Mouse (Mus musculus) CH12.LX (cell line): ENCODE data around the gene Aff3. TPM values are rescaled to one million over a fixed set of nuclear protein-coding genes. Genes with fewer than 3 reads are reported as not detected.

Experiments used
- DNase-seq: peaks from one replicate; pipeline ENCODE4 v3.0.0-alpha.2; 2013; ENCODE audit errors: extremely low read depth
- H3K27ac ChIP-seq: 2 replicates; pipeline ENCODE4 v1.5.1; 2012; ENCODE audit warnings: low read depth, mild to moderate bottlenecking, control low read depth, moderate library complexity; ENCODE audit not compliant: insufficient read depth
- H3K27me3 ChIP-seq: replicated peaks from 2 replicates; pipeline ENCODE3; 2012; ENCODE audit warnings: inconsistent platforms
- H3K36me3 ChIP-seq, 2 experiments: replicated peaks in 1 of 2; 2 replicates each; pipeline versions ENCODE3 to v1.6.1; 2012; ENCODE audit warnings: inconsistent platforms in 1 of 2, low read length in 1 of 2, mild to moderate bottlenecking in 1 of 2, mixed read lengths in 1 of 2, moderate library complexity in 1 of 2; ENCODE audit not compliant: control insufficient read depth in 1 of 2, insufficient read depth in 1 of 2
- H3K4me1 ChIP-seq, 2 experiments: 2 replicates each; pipeline ENCODE4 v1.6.1; 2012; ENCODE audit warnings: inconsistent platforms in 1 of 2, moderate library complexity in 1 of 2; ENCODE audit not compliant: insufficient read depth in 2 of 2, control insufficient read depth in 1 of 2
- H3K4me2 ChIP-seq: 2 replicates; pipeline ENCODE4 v1.6.1; 2012; ENCODE audit warnings: low read depth, mild to moderate bottlenecking, control low read depth; ENCODE audit not compliant: poor library complexity, insufficient read depth, severe bottlenecking
- H3K4me3 ChIP-seq, 3 experiments: fragments of 150-350 bp in 1 of 3; sonication (generic) in 1 of 3; replicated peaks in 1 of 3; 2 replicates each; pipeline versions ENCODE3 to v1.5.1; 2011 to 2012; ENCODE audit warnings: low read depth in 2 of 3, low read length in 2 of 3, mild to moderate bottlenecking in 2 of 3, moderate library complexity in 2 of 3, control low read depth in 1 of 3, improper control_type of control experiment in 1 of 3, inconsistent platforms in 1 of 3, mixed read lengths in 1 of 3; ENCODE audit not compliant: poor library complexity in 1 of 3
- H3K79me2 ChIP-seq: replicated peaks from 2 replicates; pipeline ENCODE4 v1.6.1; 2012; ENCODE audit warnings: mild to moderate bottlenecking, moderate library complexity; ENCODE audit not compliant: control insufficient read depth, poor library complexity, insufficient read depth, severe bottlenecking; ENCODE audit errors: extremely low read depth
- H3K9ac ChIP-seq: 2 replicates; pipeline ENCODE4 v1.6.1; 2012; ENCODE audit warnings: low read depth, mild to moderate bottlenecking, control low read depth, moderate library complexity; ENCODE audit not compliant: insufficient read depth
- H3K9me3 ChIP-seq: replicated peaks from 2 replicates; pipeline ENCODE3; 2012; ENCODE audit warnings: low read length, inconsistent platforms, mixed read lengths
- BHLHE40 ChIP-seq: IDR thresholded peaks from 2 replicates; pipeline ENCODE4 v1.6.1; 2011; ENCODE audit warnings: mild to moderate bottlenecking, low read depth, low read length, improper control_type of control experiment
- CHD1 ChIP-seq: IDR thresholded peaks from 2 replicates; pipeline ENCODE4 v1.6.1; 2012; ENCODE audit warnings: low read depth, low read length, improper control_type of control experiment, inconsistent platforms
- CHD2 ChIP-seq: IDR thresholded peaks from 2 replicates; pipeline ENCODE4 v1.6.1; 2011; ENCODE audit warnings: low read length, improper control_type of control experiment
- CTCF ChIP-seq, 2 experiments: IDR thresholded peaks in 1 of 2; conservative IDR thresholded peaks in 1 of 2; 2 replicates each; pipeline ENCODE4 v1.5.1; 2011 to 2012; ENCODE audit warnings: low read depth in 2 of 2, low read length in 2 of 2, improper control_type of control experiment in 1 of 2, inconsistent platforms in 1 of 2, mild to moderate bottlenecking in 1 of 2, moderate library complexity in 1 of 2
- ELF1 ChIP-seq: IDR thresholded peaks from 2 replicates; pipeline ENCODE4 v1.6.1; 2014; ENCODE audit warnings: low read depth, mild to moderate bottlenecking, inconsistent platforms, low read length, improper control_type of control experiment
- EP300 ChIP-seq: IDR thresholded peaks from 2 replicates; pipeline ENCODE4 v1.6.1; 2011; ENCODE audit warnings: low read length, improper control_type of control experiment
- ETS1 ChIP-seq: conservative IDR thresholded peaks from 2 replicates; pipeline ENCODE4 v1.6.1; 2012; ENCODE audit warnings: low read depth, mild to moderate bottlenecking, inconsistent platforms, low read length, improper control_type of control experiment, moderate library complexity
- GABPA ChIP-seq: IDR thresholded peaks from 2 replicates; pipeline ENCODE4 v1.6.1; 2012; ENCODE audit warnings: low read depth, low read length, improper control_type of control experiment, inconsistent platforms; ENCODE audit not compliant: insufficient replicate concordance
- IRF4 ChIP-seq: IDR thresholded peaks from 2 replicates; pipeline ENCODE4 v1.6.1; 2014; ENCODE audit warnings: low read depth, mild to moderate bottlenecking, inconsistent platforms, low read length, improper control_type of control experiment
- JUN ChIP-seq: IDR thresholded peaks from 2 replicates; pipeline ENCODE4 v1.6.1; 2011; ENCODE audit warnings: low read depth, mild to moderate bottlenecking, low read length, improper control_type of control experiment, moderate library complexity; ENCODE audit not compliant: insufficient read depth
- MXI1 ChIP-seq: IDR thresholded peaks from 2 replicates; pipeline ENCODE4 v1.6.1; 2011; ENCODE audit warnings: mild to moderate bottlenecking, low read depth, low read length, improper control_type of control experiment
- MYC ChIP-seq: IDR thresholded peaks from 2 replicates; pipeline ENCODE4 v1.6.1; 2011; ENCODE audit warnings: low read depth, mild to moderate bottlenecking, improper control_type of control experiment, low read length
- PAX5 ChIP-seq: IDR thresholded peaks from 2 replicates; pipeline ENCODE4 v1.6.1; 2012; ENCODE audit warnings: low read length, inconsistent platforms, mixed read lengths
- POLR2A ChIP-seq: IDR thresholded peaks from 2 replicates; pipeline ENCODE4 v1.6.1; 2011; ENCODE audit warnings: low read depth, mild to moderate bottlenecking, improper control_type of control experiment, low read length
- RCOR1 ChIP-seq: conservative IDR thresholded peaks from 2 replicates; pipeline ENCODE4 v1.6.1; 2012; ENCODE audit warnings: low read depth, mild to moderate bottlenecking, inconsistent platforms, low read length, improper control_type of control experiment
- SIN3A ChIP-seq: IDR thresholded peaks from 2 replicates; pipeline ENCODE4 v1.6.1; 2012; ENCODE audit warnings: low read length, improper control_type of control experiment, inconsistent platforms
- SMC3 ChIP-seq: IDR thresholded peaks from 2 replicates; pipeline ENCODE4 v1.6.1; 2011; ENCODE audit warnings: low read depth, low read length, improper control_type of control experiment
- TCF12 ChIP-seq: IDR thresholded peaks from 2 replicates; pipeline ENCODE4 v1.6.1; 2014; ENCODE audit warnings: low read depth, mild to moderate bottlenecking, inconsistent platforms, low read length, improper control_type of control experiment
- UBTF ChIP-seq: IDR thresholded peaks from 2 replicates; pipeline ENCODE4 v1.6.1; 2012; ENCODE audit warnings: low read depth, mild to moderate bottlenecking, inconsistent platforms, low read length, improper control_type of control experiment, moderate library complexity
- USF1 ChIP-seq: IDR thresholded peaks from 2 replicates; pipeline ENCODE4 v1.6.1; 2014; ENCODE audit warnings: low read depth, mild to moderate bottlenecking, inconsistent platforms, low read length, improper control_type of control experiment
- USF2 ChIP-seq: conservative IDR thresholded peaks from 2 replicates; pipeline ENCODE4 v1.6.1; 2011; ENCODE audit warnings: low read depth, low read length, improper control_type of control experiment
- dilution Hi-C: fragments of 300-500 bp; cut with MboI; formaldehyde crosslinking; loops from 2 replicates; pipeline ENCODE4 v1.14.3; 2020; ENCODE audit warnings: low sequenced_read_pairs; ENCODE audit not compliant: extremely low pct_unique_long_range_greater_than_20kb, extremely low pct_ligation_motif_present
- in situ Hi-C: fragments of 300-500 bp; cut with MboI; formaldehyde crosslinking; loops from 3 replicates; pipeline ENCODE4 v1.14.3; 2019; ENCODE audit warnings: low sequenced_read_pairs, low pct_ligation_motif_present, low pct_unique_long_range_greater_than_20kb, mixed read lengths
- polyA plus RNA-seq: library from polyadenylated mRNA; unstranded; fragments of >175 nt; gene quantifications from 2 replicates; pipeline ENCODE4 v1.2.1, GENCODE M21; 2012; ENCODE audit warnings: low read depth; ENCODE audit not compliant: insufficient read length
- total RNA-seq, 2 experiments: library from RNA; depleted of rRNA; stranded (reverse); fragments of 300-350 nt in 1 of 2; fragments of >200 nt in 1 of 2; gene quantifications; 2 replicates each; pipeline ENCODE4 v1.2.3; 2012 to 2014

Gene Aff3
- total and polyA plus RNA-seq, 3 experiments, result 5.1 to 29.9 (median 7.7) TPM

DNA sequence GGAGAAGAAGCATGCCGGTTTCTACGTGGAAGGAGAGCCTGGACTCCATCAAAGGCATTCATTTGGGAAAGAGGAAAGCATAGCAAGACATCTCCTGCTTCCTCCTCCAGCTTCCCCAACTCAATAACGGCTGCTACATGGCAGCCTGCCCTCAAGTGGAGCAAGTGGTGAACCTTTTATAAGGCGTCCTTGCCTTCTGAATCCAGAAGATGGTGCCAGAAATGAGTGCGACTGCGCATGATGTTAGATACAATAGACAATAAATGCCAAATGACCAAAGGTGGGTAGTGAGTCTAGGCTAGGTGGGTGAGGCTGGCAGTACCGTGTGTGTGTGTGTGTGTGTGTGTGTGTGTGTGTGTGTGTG, 273.9 kb downstream of the Aff3 start:
- H3K36me3 ChIP-seq, result peaks cover 0 to 38% of the 10 kb centered on the region in 2 experiments
- no peaks in the 10 kb centered on the region for H3K9me3 ChIP-seq
- no peak overlapping the region for H3K27ac ChIP-seq
- in situ Hi-C loops, result no loop called here
- H3K79me2 ChIP-seq, result no peaks in the 10 kb centered on the region
- peak; percentile 7 for DNase-seq
- dilution Hi-C loops, result no loop called here
- TF ChIP-seq SMC3 (0 out of 2 replicates have a peak, but pooled peaks have one; percentile 7), ELF1 (no peak), CTCF (conservative IDR thresholded peaks at IDR 0.05 in 1 of 2, IDR thresholded peaks at IDR 0.05 in 1 of 2; ENCODE audit: low read depth in 2 of 2, low read length in 2 of 2) (peak in 1 of 2 experiments; percentile 40; a peak in 2 of 4 replicates), UBTF (no peak), PAX5 (no peak), ETS1 (no peak), JUN (no peak), MYC (no peak), USF1 (no peak), GABPA (no peak), MXI1 (no peak), IRF4 (no peak)
- H3K4me3 ChIP-seq, result no peak overlapping the region
- no peaks in the 10 kb centered on the region for H3K27me3 ChIP-seq
- H3K9ac ChIP-seq, result no peak overlapping the region
- H3K4me1 ChIP-seq, result peaks cover 0 to 18% of the 10 kb centered on the region in 2 experiments; a peak in 1 of 4 replicates
- H3K4me2 ChIP-seq, result no peak overlapping the region

DNA sequence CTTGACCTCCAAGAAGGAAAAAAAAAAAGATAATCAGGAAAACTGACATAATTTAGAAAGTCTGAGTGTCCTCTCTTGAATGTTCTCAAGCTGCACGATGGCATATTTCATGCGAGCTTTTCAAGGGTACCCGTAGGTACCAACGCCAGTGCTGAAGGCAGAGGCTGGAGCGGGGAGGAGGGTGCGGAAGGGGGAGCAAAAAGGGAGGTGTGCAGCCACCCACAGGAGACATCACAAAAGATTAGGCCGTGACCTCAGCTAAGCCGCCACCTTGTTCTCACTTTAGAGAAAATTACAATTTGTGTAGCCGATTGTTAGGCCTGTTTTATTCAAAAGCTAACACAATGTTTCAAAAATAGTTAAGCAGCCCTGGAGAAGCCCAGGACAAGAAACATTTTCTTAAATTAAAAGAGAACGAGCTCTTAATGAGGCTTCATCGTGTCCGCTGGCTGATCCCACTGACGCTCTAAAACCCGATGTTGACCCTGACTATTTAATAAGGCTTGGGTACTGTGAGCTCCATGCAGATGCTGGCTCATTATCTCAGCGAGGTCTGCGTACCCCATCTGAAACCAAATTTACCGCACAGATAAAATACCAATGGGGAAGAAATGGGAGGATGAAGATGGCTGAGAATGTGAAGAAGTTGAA, 274.4 kb downstream of the Aff3 start:
- H3K27me3 ChIP-seq, result no peaks in the 10 kb centered on the region
- no peak for TF ChIP-seq SIN3A
- TF ChIP-seq GABPA, result no peak
- no peak for TF ChIP-seq POLR2A
- TF ChIP-seq MXI1, result no peak
- TF ChIP-seq USF2, result no peak
- no peak for TF ChIP-seq UBTF
- no peak for TF ChIP-seq EP300
- TF ChIP-seq SMC3, result no peak
- no peak for TF ChIP-seq CHD2
- TF ChIP-seq RCOR1, result no peak
- no peak for TF ChIP-seq CHD1
- no peak for TF ChIP-seq TCF12
- no peak for TF ChIP-seq BHLHE40
- no peak for TF ChIP-seq JUN
- no peaks in the 10 kb centered on the region for H3K9me3 ChIP-seq
- H3K4me2 ChIP-seq, result no peak overlapping the region
- in situ Hi-C loops (no loop called here), dilution Hi-C loops (no loop called here)
- no peak overlapping the region for H3K9ac ChIP-seq
- peaks cover 0 to 18% of the 10 kb centered on the region in 2 experiments; a peak in 1 of 4 replicates for H3K4me1 ChIP-seq
- no peak for DNase-seq
- no peak overlapping the region for H3K27ac ChIP-seq
- H3K79me2 ChIP-seq, result no peaks in the 10 kb centered on the region
- no peak overlapping the region for H3K4me3 ChIP-seq
- H3K36me3 ChIP-seq, result peaks cover 0 to 42% of the 10 kb centered on the region in 2 experiments
